ENCODE assay signal across 23 mouse cellular contexts in genomic region chr16:95717631-95718030, GRCm38 (mm10). TPM values are rescaled to one million over a fixed set of nuclear protein-coding genes. Genes with fewer than 3 reads are reported as not detected.
DNase-seq lines count a peak whose midpoint lies in the region; ATAC-seq and TF ChIP-seq lines count a peak whose summit lies in the region.
"Had no signal": no experiment of that assay in that cellular context is flagged by ENCODE, and none has a peak within 500 bp of the region (broad histone marks: within the 10 kb centered on the region; RNA-seq: fewer than 3 reads in every experiment).

No protein-coding gene starts in this region.

- H3K9ac ChIP-seq in heart, adult 2 months (ENCODE audit: low read depth, low read length), result no peak overlapping the region
- H3K9ac ChIP-seq in intestine, postnatal 0 days (ENCODE audit: low read depth, low read length), result no peak overlapping the region
- no peak overlapping the region for H3K9ac ChIP-seq in intestine, embryonic 15.5 days
- no peak overlapping the region for H3K9ac ChIP-seq in stomach, postnatal 0 days (ENCODE audit: low read length)
- H3K9ac ChIP-seq: embryonic facial prominence, embryonic 12.5 days; embryonic facial prominence, embryonic 15.5 days; forebrain, embryonic 12.5 days; forebrain, embryonic 15.5 days; heart, embryonic 13.5 days; hindbrain, embryonic 13.5 days had no signal

- H3K9me3 ChIP-seq in intestine, postnatal 0 days (ENCODE audit: control insufficient read depth), result 0 out of 2 replicates have a peak, but pooled peaks cover 4% of the 10 kb centered on the region
- H3K9me3 ChIP-seq in intestine, embryonic 15.5 days, result no peaks in the 10 kb centered on the region
- H3K9me3 ChIP-seq in stomach, postnatal 0 days (ENCODE audit: control insufficient read depth, low read length), result no peaks in the 10 kb centered on the region
- H3K9me3 ChIP-seq: embryonic facial prominence, embryonic 12.5 days; embryonic facial prominence, embryonic 15.5 days; forebrain, embryonic 15.5 days had no signal

- H3K4me1 ChIP-seq in heart, adult 2 months (ENCODE audit: control insufficient read depth, insufficient read depth, low read length), result peaks cover 2% of the 10 kb centered on the region
- H3K4me1 ChIP-seq in intestine, postnatal 0 days (replicated peaks; ENCODE audit: control insufficient read depth, insufficient read depth, low read length), result no peaks in the 10 kb centered on the region
- no peaks in the 10 kb centered on the region for H3K4me1 ChIP-seq in intestine, embryonic 15.5 days (replicated peaks)
- no peaks in the 10 kb centered on the region for H3K4me1 ChIP-seq in stomach, postnatal 0 days (replicated peaks; ENCODE audit: control insufficient read depth, insufficient read depth)
- H3K4me1 ChIP-seq: embryonic facial prominence, embryonic 12.5 days; embryonic facial prominence, embryonic 15.5 days; forebrain, embryonic 12.5 days; forebrain, embryonic 15.5 days; heart, embryonic 13.5 days; hindbrain, embryonic 10.5 days; hindbrain, embryonic 13.5 days had no signal

- no peak for TF ChIP-seq POLR2A in heart, adult 2 months (IDR thresholded peaks at IDR 0.05; ENCODE audit: insufficient read depth, low read depth, low read length)

- no peak for TF ChIP-seq CTCF in heart, adult 2 months (IDR thresholded peaks at IDR 0.05)
- TF ChIP-seq CTCF in intestine, postnatal 0 days (IDR thresholded peaks at IDR 0.05; ENCODE audit: low read depth), result no peak
- TF ChIP-seq CTCF in stomach, postnatal 0 days (IDR thresholded peaks at IDR 0.05; ENCODE audit: low read depth), result no peak

- peak in 1 of 2 experiments; percentile 20 for DNase-seq in heart, adult 2 months
- DNase-seq in heart, postnatal 10 days, result no peak
- DNase-seq in stomach, postnatal 0 days (ENCODE audit: low spot score), result no peak
- DNase-seq: cerebellum, adult 11 months; cerebellum, adult 2 months; cerebellum, adult 9-11 months; cerebellum, postnatal 25 days; gastrocnemius, postnatal 10 days; gastrocnemius, postnatal 36 days; heart, postnatal 14 days had no signal

- no peak overlapping the region for H3K4me3 ChIP-seq in heart, adult 2 months
- H3K4me3 ChIP-seq in intestine, postnatal 0 days (ENCODE audit: low read depth, low read length), result no peak overlapping the region
- H3K4me3 ChIP-seq in intestine, embryonic 15.5 days (replicated peaks), result no peak overlapping the region
- no peak overlapping the region for H3K4me3 ChIP-seq in stomach, postnatal 0 days (ENCODE audit: low read depth, low read length)
- H3K4me3 ChIP-seq: embryonic facial prominence, embryonic 12.5 days; embryonic facial prominence, embryonic 15.5 days; forebrain, embryonic 12.5 days; forebrain, embryonic 15.5 days; heart, embryonic 13.5 days; hindbrain, embryonic 10.5 days; hindbrain, embryonic 13.5 days had no signal

- WGBS in heart, adult 2 months, result 90% methylated on average over 6 of the region's 6 CpGs
- WGBS in intestine, postnatal 0 days, result 94% methylated on average over 6 of the region's 6 CpGs
- 96% methylated on average over 6 of the region's 6 CpGs for WGBS in intestine, embryonic 15.5 days
- 96% methylated on average over 6 of the region's 6 CpGs for WGBS in stomach, postnatal 0 days

- H3K79me2 ChIP-seq in heart, adult 2 months (replicated peaks; ENCODE audit: control insufficient read depth, insufficient read depth, low read length), result no peaks in the 10 kb centered on the region

- peaks cover 25% of the 10 kb centered on the region for H3K36me3 ChIP-seq in heart, adult 2 months (ENCODE audit: control insufficient read depth, insufficient read depth, low read length)
- peaks cover 85% of the 10 kb centered on the region for H3K36me3 ChIP-seq in intestine, postnatal 0 days (ENCODE audit: control insufficient read depth, insufficient read depth)
- H3K36me3 ChIP-seq in intestine, embryonic 15.5 days, result peaks cover 72% of the 10 kb centered on the region
- H3K36me3 ChIP-seq in stomach, postnatal 0 days (ENCODE audit: control insufficient read depth, insufficient read depth, low read length), result peaks cover 69% of the 10 kb centered on the region

- TF ChIP-seq EP300 in heart, adult 2 months (IDR thresholded peaks at IDR 0.05; ENCODE audit: insufficient read depth, low read depth, low read length), result no peak
- no peak for TF ChIP-seq EP300 in stomach, postnatal 0 days (optimal IDR thresholded peaks at IDR 0.05)

- ATAC-seq in intestine, postnatal 0 days, result 0 out of 2 replicates have a peak, but pooled peaks have one; percentile 29
- no peak; the same call in 1 of the 2 replicates for ATAC-seq in intestine, embryonic 15.5 days
- 0 out of 2 replicates have a peak, but pooled peaks have one; percentile 8 for ATAC-seq in megakaryocyte-erythroid progenitor cell, adult 5-6 weeks (replicated peaks; ENCODE audit: low FRiP score, low TSS enrichment, poor library complexity, severe bottlenecking)
- ATAC-seq in stomach, postnatal 0 days (ENCODE audit: low FRiP score, low TSS enrichment), result peak; percentile 30; the same call in 1 of the 2 replicates
- ATAC-seq: CD4-positive, CD25-positive, alpha-beta regulatory T cell, adult 4 months; forebrain, embryonic 15.5 days; hindbrain, embryonic 16.5 days; intestine, embryonic 16.5 days had no signal

- intact Hi-C loops in heart, adult 2 months (cut with DNase I), result no loop called here
- intact Hi-C loops in heart, postnatal 10 days (cut with DNase I), result no loop called here

- peak overlapping the region; percentile 36 for H3K27ac ChIP-seq in heart, adult 2 months
- no peak overlapping the region for H3K27ac ChIP-seq in intestine, postnatal 0 days (ENCODE audit: low read depth, low read length)
- no peak overlapping the region for H3K27ac ChIP-seq in intestine, embryonic 15.5 days
- 0 out of 2 replicates have a peak overlapping the region, but pooled peaks have one; percentile 13 for H3K27ac ChIP-seq in stomach, postnatal 0 days (replicated peaks)
- H3K27ac ChIP-seq: embryonic facial prominence, embryonic 12.5 days; embryonic facial prominence, embryonic 15.5 days; forebrain, embryonic 12.5 days; forebrain, embryonic 15.5 days; heart, embryonic 13.5 days; hindbrain, embryonic 10.5 days; hindbrain, embryonic 13.5 days had no signal

- H3K4me2 ChIP-seq in intestine, postnatal 0 days (replicated peaks; ENCODE audit: low read depth), result no peak overlapping the region
- H3K4me2 ChIP-seq in intestine, embryonic 15.5 days (replicated peaks), result no peak overlapping the region
- no peak overlapping the region for H3K4me2 ChIP-seq in stomach, postnatal 0 days (replicated peaks; ENCODE audit: low read depth)
- H3K4me2 ChIP-seq: embryonic facial prominence, embryonic 12.5 days; embryonic facial prominence, embryonic 15.5 days; forebrain, embryonic 12.5 days; forebrain, embryonic 15.5 days; heart, embryonic 13.5 days; hindbrain, embryonic 13.5 days had no signal

- no peaks in the 10 kb centered on the region for H3K27me3 ChIP-seq in heart, adult 2 months (ENCODE audit: control insufficient read depth, insufficient read depth, low read length)
- no peaks in the 10 kb centered on the region for H3K27me3 ChIP-seq in intestine, postnatal 0 days (replicated peaks; ENCODE audit: control insufficient read depth, insufficient read depth, low read length)
- H3K27me3 ChIP-seq in intestine, embryonic 15.5 days (replicated peaks), result no peaks in the 10 kb centered on the region
- H3K27me3 ChIP-seq in stomach, postnatal 0 days (ENCODE audit: control insufficient read depth, insufficient read depth, low read length), result no peaks in the 10 kb centered on the region
- H3K27me3 ChIP-seq: embryonic facial prominence, embryonic 12.5 days; embryonic facial prominence, embryonic 15.5 days; forebrain, embryonic 12.5 days; forebrain, embryonic 15.5 days; heart, embryonic 13.5 days; hindbrain, embryonic 13.5 days had no signal

RNA-seq across cellular contexts. Expression of gene Ets2, which starts 15.8 kb away (rescaled TPM):
- total RNA-seq in heart, adult 2 months (2021), result 10 to 100 TPM; 50.3 to 70.6 TPM
- 47.2 and 60.5 TPM in 2 replicates for polyA plus RNA-seq in heart, adult 2 months (2012; rRNA removed)
- 100 to 1,000 TPM; 105 to 144 TPM for total RNA-seq in heart, postnatal 10 days (2021)
- 34.6 and 36.8 TPM in 2 replicates for polyA plus RNA-seq in intestine, postnatal 0 days (2015; fragmentation: Nextera tagmentation; extraction: Ambion mirVana)
- 59.5 and 64.7 TPM in 2 replicates for polyA plus RNA-seq in intestine, embryonic 15.5 days (2015; fragmentation: Nextera tagmentation; extraction: Ambion mirVana)
- 9.0 and 9.3 TPM in 2 replicates for total RNA-seq in megakaryocyte-erythroid progenitor cell, adult 5-6 weeks (2014; fragmentation: Nextera tagmentation)
- total RNA-seq in megakaryocyte-erythroid progenitor cell, adult 5-6 weeks (2017), result 6.4 and 7.8 TPM in 2 replicates
- polyA plus RNA-seq in stomach, postnatal 0 days (2015; fragmentation: Nextera tagmentation; extraction: Ambion mirVana), result 35.1 and 38.1 TPM in 2 replicates

Comparison
In these comparisons a context has a peak if more than half of its experiments do, and no peak if none do; other contexts are left out.
1. H3K27ac ChIP-seq: peak in heart, adult 2 months (single experiment) and stomach, postnatal 0 days (single experiment); none in intestine, postnatal 0 days (single experiment) and intestine, embryonic 15.5 days (single experiment).